Mouse (Mus musculus): ENCODE measurements around the gene Gprc5c. TPM values are rescaled to one million over a fixed set of nuclear protein-coding genes. Genes with fewer than 3 reads are reported as not detected.

Gprc5c gene
- polyA plus RNA-seq, 1 experiment from 2014 or later: 3.7 TPM

- Histone ChIP-seq H3K36me3 (ENCODE audit: control insufficient read depth, insufficient read depth, low read length) (no peaks in the 10 kb centered on the region), H3K27ac (ENCODE audit: low read depth, low read length) (no peak overlapping the region), H3K4me3 (ENCODE audit: low read depth, low read length) (no peak overlapping the region), H3K9ac (replicated peaks; ENCODE audit: low read depth, low read length) (no peak overlapping the region), H3K27me3 (ENCODE audit: control insufficient read depth, insufficient read depth, low read length) (no peaks in the 10 kb centered on the region; the same call in 1 of the 2 replicates), H3K4me1 (ENCODE audit: control insufficient read depth, insufficient read depth, low read length) (no peaks in the 10 kb centered on the region), H3K4me2 (ENCODE audit: low read depth, low read length) (no peak overlapping the region), H3K9me3 (ENCODE audit: control insufficient read depth, low read length) (no peaks in the 10 kb centered on the region)
- ATAC-seq (ENCODE audit: low read depth): no peak
- 95% methylated on average over 2 of the region's 2 CpGs for WGBS
Observed at GRCm38 (mm10) chr11:114858641-114859040, 7.7 kb downstream of the Gprc5c start.

- WGBS: 93% methylated on average over 2 of the region's 2 CpGs
- ATAC-seq (ENCODE audit: low read depth): no peak
- Histone ChIP-seq H3K4me3 (ENCODE audit: low read depth, low read length) (no peak overlapping the region), H3K9ac (replicated peaks; ENCODE audit: low read depth, low read length) (no peak overlapping the region), H3K4me1 (ENCODE audit: control insufficient read depth, insufficient read depth, low read length) (no peaks in the 10 kb centered on the region), H3K27me3 (ENCODE audit: control insufficient read depth, insufficient read depth, low read length) (no peaks in the 10 kb centered on the region), H3K4me2 (ENCODE audit: low read depth, low read length) (no peak overlapping the region), H3K9me3 (ENCODE audit: control insufficient read depth, low read length) (no peaks in the 10 kb centered on the region), H3K36me3 (ENCODE audit: control insufficient read depth, insufficient read depth, low read length) (no peaks in the 10 kb centered on the region), H3K27ac (ENCODE audit: low read depth, low read length) (no peak overlapping the region)
Observed at GRCm38 (mm10) chr11:114861057-114861456, 10.1 kb downstream of the Gprc5c start.

GRCm38 (mm10) chr11:114862687-114863086, 11.7 kb downstream of the Gprc5c start:
- no peak overlapping the region for H3K27ac ChIP-seq (ENCODE audit: low read depth, low read length)
- H3K4me1 ChIP-seq (ENCODE audit: control insufficient read depth, insufficient read depth, low read length): no peaks in the 10 kb centered on the region
- H3K27me3 ChIP-seq (ENCODE audit: control insufficient read depth, insufficient read depth, low read length): no peaks in the 10 kb centered on the region
- no peak for ATAC-seq (ENCODE audit: low read depth)
- H3K4me2 ChIP-seq (ENCODE audit: low read depth, low read length): no peak overlapping the region
- no peaks in the 10 kb centered on the region for H3K36me3 ChIP-seq (ENCODE audit: control insufficient read depth, insufficient read depth, low read length)
- H3K4me3 ChIP-seq (ENCODE audit: low read depth, low read length): no peak overlapping the region
- 91% methylated on average over 3 of the region's 3 CpGs for WGBS
- no peaks in the 10 kb centered on the region for H3K9me3 ChIP-seq (ENCODE audit: control insufficient read depth, low read length)
- no peak overlapping the region for H3K9ac ChIP-seq (replicated peaks; ENCODE audit: low read depth, low read length)

- Histone ChIP-seq H3K9ac (replicated peaks; ENCODE audit: low read depth, low read length) (no peak overlapping the region), H3K4me2 (ENCODE audit: low read depth, low read length) (no peak overlapping the region), H3K4me3 (ENCODE audit: low read depth, low read length) (no peak overlapping the region), H3K27me3 (ENCODE audit: control insufficient read depth, insufficient read depth, low read length) (no peaks in the 10 kb centered on the region), H3K36me3 (ENCODE audit: control insufficient read depth, insufficient read depth, low read length) (no peaks in the 10 kb centered on the region), H3K9me3 (ENCODE audit: control insufficient read depth, low read length) (no peaks in the 10 kb centered on the region), H3K27ac (ENCODE audit: low read depth, low read length) (no peak overlapping the region), H3K4me1 (ENCODE audit: control insufficient read depth, insufficient read depth, low read length) (no peaks in the 10 kb centered on the region)
- no peak for ATAC-seq (ENCODE audit: low read depth)
- WGBS: 92% methylated on average over 21 of the region's 21 CpGs
Observed at GRCm38 (mm10) chr11:114863918-114864420, 13.0 kb downstream of the Gprc5c start.

- H3K9ac ChIP-seq (replicated peaks; ENCODE audit: low read depth, low read length): no peak overlapping the region
- no peaks in the 10 kb centered on the region for H3K36me3 ChIP-seq (ENCODE audit: control insufficient read depth, insufficient read depth, low read length)
- no peak for ATAC-seq (ENCODE audit: low read depth)
- H3K4me3 ChIP-seq (ENCODE audit: low read depth, low read length): no peak overlapping the region
- H3K9me3 ChIP-seq (ENCODE audit: control insufficient read depth, low read length): no peaks in the 10 kb centered on the region
- no peak overlapping the region for H3K27ac ChIP-seq (ENCODE audit: low read depth, low read length)
- H3K4me2 ChIP-seq (ENCODE audit: low read depth, low read length): no peak overlapping the region
- H3K27me3 ChIP-seq (ENCODE audit: control insufficient read depth, insufficient read depth, low read length): no peaks in the 10 kb centered on the region
- 89% methylated on average over 5 of the region's 5 CpGs for WGBS
- no peaks in the 10 kb centered on the region for H3K4me1 ChIP-seq (ENCODE audit: control insufficient read depth, insufficient read depth, low read length)
Observed at GRCm38 (mm10) chr11:114865999-114866398, 15.0 kb downstream of the Gprc5c start.

- no peak for ATAC-seq (ENCODE audit: low read depth)
- WGBS: 53% methylated on average over 10 of the region's 10 CpGs
- Histone ChIP-seq H3K9ac (replicated peaks; ENCODE audit: low read depth, low read length) (no peak overlapping the region), H3K4me1 (ENCODE audit: control insufficient read depth, insufficient read depth, low read length) (no peaks in the 10 kb centered on the region), H3K27me3 (ENCODE audit: control insufficient read depth, insufficient read depth, low read length) (no peaks in the 10 kb centered on the region), H3K4me3 (ENCODE audit: low read depth, low read length) (no peak overlapping the region), H3K4me2 (ENCODE audit: low read depth, low read length) (no peak overlapping the region), H3K27ac (ENCODE audit: low read depth, low read length) (no peak overlapping the region), H3K36me3 (ENCODE audit: control insufficient read depth, insufficient read depth, low read length) (no peaks in the 10 kb centered on the region), H3K9me3 (ENCODE audit: control insufficient read depth, low read length) (no peaks in the 10 kb centered on the region)
Observed at GRCm38 (mm10) chr11:114866486-114867360, 15.8 kb downstream of the Gprc5c start.

- no peak for ATAC-seq (ENCODE audit: low read depth)
- Histone ChIP-seq H3K27me3 (ENCODE audit: control insufficient read depth, insufficient read depth, low read length) (no peaks in the 10 kb centered on the region), H3K27ac (ENCODE audit: low read depth, low read length) (no peak overlapping the region), H3K9ac (replicated peaks; ENCODE audit: low read depth, low read length) (no peak overlapping the region), H3K36me3 (ENCODE audit: control insufficient read depth, insufficient read depth, low read length) (no peaks in the 10 kb centered on the region), H3K9me3 (ENCODE audit: control insufficient read depth, low read length) (no peaks in the 10 kb centered on the region), H3K4me1 (ENCODE audit: control insufficient read depth, insufficient read depth, low read length) (no peaks in the 10 kb centered on the region), H3K4me3 (ENCODE audit: low read depth, low read length) (no peak overlapping the region), H3K4me2 (ENCODE audit: low read depth, low read length) (no peak overlapping the region)
- 71% methylated on average over 11 of the region's 11 CpGs for WGBS
Observed at GRCm38 (mm10) chr11:114867361-114868235, 16.6 kb downstream of the Gprc5c start.

GRCm38 (mm10) chr11:114868280-114868679, 17.3 kb downstream of the Gprc5c start:
- Histone ChIP-seq H3K4me2 (ENCODE audit: low read depth, low read length) (no peak overlapping the region), H3K9ac (replicated peaks; ENCODE audit: low read depth, low read length) (no peak overlapping the region), H3K4me3 (ENCODE audit: low read depth, low read length) (no peak overlapping the region), H3K27ac (ENCODE audit: low read depth, low read length) (no peak overlapping the region), H3K36me3 (ENCODE audit: control insufficient read depth, insufficient read depth, low read length) (no peaks in the 10 kb centered on the region), H3K27me3 (ENCODE audit: control insufficient read depth, insufficient read depth, low read length) (no peaks in the 10 kb centered on the region), H3K4me1 (ENCODE audit: control insufficient read depth, insufficient read depth, low read length) (peaks cover 5% of the 10 kb centered on the region), H3K9me3 (ENCODE audit: control insufficient read depth, low read length) (no peaks in the 10 kb centered on the region)
- WGBS: 91% methylated on average over 12 of the region's 12 CpGs
- ATAC-seq (ENCODE audit: low read depth): no peak

GRCm38 (mm10) chr11:114869787-114870186, 18.8 kb downstream of the Gprc5c start:
- 68% methylated on average over 1 of the region's 1 CpGs for WGBS
- peaks cover 6% of the 10 kb centered on the region for H3K4me1 ChIP-seq (ENCODE audit: control insufficient read depth, insufficient read depth, low read length)
- H3K4me3 ChIP-seq (ENCODE audit: low read depth, low read length): no peak overlapping the region
- ATAC-seq (ENCODE audit: low read depth): no peak
- H3K36me3 ChIP-seq (ENCODE audit: control insufficient read depth, insufficient read depth, low read length): no peaks in the 10 kb centered on the region
- H3K4me2 ChIP-seq (ENCODE audit: low read depth, low read length): no peak overlapping the region
- H3K27me3 ChIP-seq (ENCODE audit: control insufficient read depth, insufficient read depth, low read length): no peaks in the 10 kb centered on the region
- H3K27ac ChIP-seq (ENCODE audit: low read depth, low read length): no peak overlapping the region
- H3K9ac ChIP-seq (replicated peaks; ENCODE audit: low read depth, low read length): no peak overlapping the region
- no peaks in the 10 kb centered on the region for H3K9me3 ChIP-seq (ENCODE audit: control insufficient read depth, low read length)

Data from neural tube, embryonic 14.5 days (tissue).